Mouse (Mus musculus): ENCODE results near the gene Vmn2r106. TPM values are rescaled to one million over a fixed set of nuclear protein-coding genes. Genes with fewer than 3 reads are reported as not detected.

Gene Vmn2r106
- not detected for polyA plus RNA-seq (2017; shearing (Covaris generic))

- no peak for ATAC-seq
These were observed at the start of gene Vmn2r106 for GRCm38 (mm10) chr17:20285453-20285852. Gene Vmn2r106, minus strand, starts transcription at chr17:20285553.

GRCm38 (mm10) chr17:20305790-20306189 lies 20.4 kb upstream of the Vmn2r106 start:
- no peak for ATAC-seq

- no peak for ATAC-seq
These were observed 1.6 kb upstream of the Vmn2r106 start for GRCm38 (mm10) chr17:20286906-20287305.

DNA sequence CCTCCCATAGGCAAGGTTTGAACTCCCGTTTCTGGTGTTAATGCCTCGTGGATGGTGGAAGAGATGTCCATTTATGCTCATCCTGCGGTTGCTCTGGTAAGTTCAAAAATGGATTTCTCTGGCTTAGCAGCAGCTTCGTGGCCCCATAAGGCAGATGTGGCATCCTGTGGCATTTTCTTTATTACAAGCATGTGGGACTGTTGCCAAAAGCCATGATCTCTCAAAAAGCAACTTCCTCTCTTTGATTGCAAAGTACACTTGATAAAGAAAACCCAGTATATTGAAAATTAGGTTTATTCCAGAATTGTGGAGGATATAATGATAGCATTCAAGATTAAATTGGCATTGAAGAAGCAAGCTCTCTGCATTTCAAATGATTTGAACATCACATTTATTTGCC lies 29.8 kb downstream of the Vmn2r106 start:
- ATAC-seq, result no peak

DNA sequence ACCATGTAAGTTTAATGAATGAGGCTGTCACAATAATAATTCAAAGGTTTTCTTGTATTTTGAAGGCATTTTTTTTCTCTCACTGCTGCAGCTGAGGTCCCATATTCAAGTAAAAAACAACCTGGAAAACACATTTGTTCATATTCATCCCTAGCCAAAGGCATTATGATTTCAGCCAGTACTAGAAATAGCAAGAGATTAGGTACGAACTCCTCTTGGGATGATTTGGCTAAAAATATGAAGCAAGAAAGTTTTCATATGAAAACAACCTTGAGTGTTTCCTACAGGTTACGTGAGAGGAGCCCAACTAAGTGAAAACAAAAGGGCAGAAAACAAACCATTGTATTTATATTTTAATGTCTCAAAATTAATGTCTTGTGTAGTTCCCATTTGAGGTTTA lies 50.4 kb downstream of the Vmn2r106 start, which contains the start of gene Vmn2r105:
Gene Vmn2r105 (minus strand): TSS at position 101 of the 400 bp plus-strand sequence.
- no peak for ATAC-seq

Other genes starting within 250 kb of the Vmn2r106 start
- gene Vmn2r104, start 237.2 kb downstream of the Vmn2r106 start, polyA plus RNA-seq (2017; shearing (Covaris generic)), result not detected
- gene Fpr-rs7, start 171.3 kb downstream of the Vmn2r106 start, polyA plus RNA-seq (2017; shearing (Covaris generic)), result not detected
- gene Fpr-rs6, start 102.5 kb downstream of the Vmn2r106 start, polyA plus RNA-seq (2017; shearing (Covaris generic)), result not detected
- under 1 TPM in 1 of 3 experiments, not detected in 2; 0.08 TPM for gene Vmn2r105, start 50.5 kb downstream of the Vmn2r106 start, polyA plus RNA-seq (2017; shearing (Covaris generic))
- not detected for gene Vmn2r107, start 59.7 kb upstream of the Vmn2r106 start, polyA plus RNA-seq (2017; shearing (Covaris generic))
- gene Vmn1r224, start 128.6 kb upstream of the Vmn2r106 start, polyA plus RNA-seq (2017; shearing (Covaris generic)), result not detected
- not detected for gene Vmn2r108, start 195.8 kb upstream of the Vmn2r106 start, polyA plus RNA-seq (2017; shearing (Covaris generic))
- gene Vmn1r225, start 212.6 kb upstream of the Vmn2r106 start, polyA plus RNA-seq (2017; shearing (Covaris generic)), result not detected